Mouse (Mus musculus) limb, embryonic 13.5 days (tissue): ENCODE measurements at regions not wholly inside any gene's neighbourhood (a gene's known extent, or its start where the extent isn't known, plus 50 kb on each side); places are given as distances from the start of the nearest gene placed in this dataset.
A peak's percentile ranks its signal among the peaks of the same experiment; 100 is the strongest.
"Not testable (repeated sequence)": the region's sequence is repeated elsewhere in the genome, so short reads cannot be mapped to it uniquely, and the experiment has no call there.

Experiments used
- ATAC-seq: fragments of 200-750 bp; cut with Nextera tagmentation; 2 replicates; pipeline ENCODE4 v1.8.0; 2017; ENCODE audit warnings: low read depth, moderate number of reproducible peaks, moderate TSS enrichment; ENCODE audit not compliant: low FRiP score
- H3K27ac ChIP-seq: fragments of 300-500 bp; sonication (generic); 2 replicates; pipeline ENCODE4 v1.5.1; 2015; ENCODE audit warnings: inconsistent platforms, mild to moderate bottlenecking, moderate library complexity
- H3K27me3 ChIP-seq: fragments of 300-500 bp; sonication (generic); 2 replicates; pipeline ENCODE4 v1.6.1; 2015; ENCODE audit warnings: mild to moderate bottlenecking, inconsistent platforms
- H3K36me3 ChIP-seq: fragments of 300-500 bp; sonication (generic); 2 replicates; pipeline ENCODE4 v1.6.1; 2015; ENCODE audit warnings: inconsistent platforms, mild to moderate bottlenecking, moderate library complexity
- H3K4me1 ChIP-seq: fragments of 300-500 bp; sonication (generic); 2 replicates; pipeline ENCODE4 v1.6.1; 2015; ENCODE audit warnings: inconsistent platforms
- H3K4me2 ChIP-seq: fragments of 300-500 bp; sonication (generic); replicated peaks from 2 replicates; pipeline ENCODE4 v1.6.1; 2015; ENCODE audit warnings: inconsistent platforms, mild to moderate bottlenecking, moderate library complexity
- H3K4me3 ChIP-seq: fragments of 300-500 bp; sonication (generic); 2 replicates; pipeline ENCODE4 v1.5.1; 2015; ENCODE audit warnings: moderate library complexity, mild to moderate bottlenecking, inconsistent platforms
- H3K9ac ChIP-seq: fragments of 300-500 bp; sonication (generic); 2 replicates; pipeline ENCODE4 v1.6.1; 2015; ENCODE audit warnings: mild to moderate bottlenecking, inconsistent platforms
- H3K9me3 ChIP-seq: fragments of 300-500 bp; sonication (generic); 2 replicates; pipeline ENCODE4 v1.6.1; 2016; ENCODE audit warnings: inconsistent platforms
- WGBS: fragments of 180-500 bp; shearing (Covaris S2); methylation state at CpG from one replicate; pipeline ENCODE4 v1.1.7; 2015; 5-methylcytosine and 5-hydroxymethylcytosine counted together

- 60% methylated on average over 10 of the region's 10 CpGs for WGBS
- Histone ChIP-seq H3K4me3 (no peak overlapping the region), H3K27me3 (no peaks in the 10 kb centered on the region), H3K4me2 (no peak overlapping the region), H3K9ac (no peak overlapping the region), H3K27ac (no peak overlapping the region), H3K36me3 (no peaks in the 10 kb centered on the region), H3K4me1 (no peaks in the 10 kb centered on the region), H3K9me3 (no peaks in the 10 kb centered on the region)
- no peak for ATAC-seq
Measured at GRCm38 (mm10) chr8:15670722-15671121, 624.8 kb upstream of the BB014433 start.

GRCm38 (mm10) chr8:15670298-15670697 is 624.4 kb upstream of the BB014433 start:
- 80% methylated on average over 5 of the region's 5 CpGs for WGBS
- Histone ChIP-seq H3K9ac (no peak overlapping the region), H3K27ac (no peak overlapping the region), H3K4me1 (no peaks in the 10 kb centered on the region), H3K36me3 (no peaks in the 10 kb centered on the region), H3K4me3 (no peak overlapping the region), H3K4me2 (no peak overlapping the region), H3K9me3 (no peaks in the 10 kb centered on the region), H3K27me3 (no peaks in the 10 kb centered on the region)
- ATAC-seq, result no peak

GRCm38 (mm10) chr8:15669515-15669914 is 623.6 kb upstream of the BB014433 start:
- 65% methylated on average over 3 of the region's 3 CpGs for WGBS
- H3K4me1 ChIP-seq, result no peaks in the 10 kb centered on the region
- no peak for ATAC-seq

GRCm38 (mm10) chr8:15660602-15661001 is 614.7 kb upstream of the BB014433 start:
- H3K36me3 ChIP-seq, result no peaks in the 10 kb centered on the region
- H3K27me3 ChIP-seq, result no peaks in the 10 kb centered on the region
- no peaks in the 10 kb centered on the region for H3K4me1 ChIP-seq
- ATAC-seq, result no peak
- no peaks in the 10 kb centered on the region for H3K9me3 ChIP-seq
- 67% methylated on average over 1 of the region's 1 CpGs for WGBS
- H3K4me3 ChIP-seq, result no peak overlapping the region
- H3K4me2 ChIP-seq, result no peak overlapping the region
- H3K27ac ChIP-seq, result no peak overlapping the region
- H3K9ac ChIP-seq, result no peak overlapping the region

More at GRCm38 (mm10) chr8:15669515-15669914, 623.6 kb upstream of the BB014433 start:
- H3K27ac ChIP-seq, result no peak overlapping the region
- H3K4me3 ChIP-seq, result no peak overlapping the region
- H3K4me2 ChIP-seq, result no peak overlapping the region
- H3K9me3 ChIP-seq, result no peaks in the 10 kb centered on the region
- no peaks in the 10 kb centered on the region for H3K27me3 ChIP-seq
- H3K36me3 ChIP-seq, result no peaks in the 10 kb centered on the region
- H3K9ac ChIP-seq, result no peak overlapping the region

- Histone ChIP-seq H3K27ac (no peak overlapping the region), H3K4me1 (no peaks in the 10 kb centered on the region), H3K36me3 (no peaks in the 10 kb centered on the region), H3K9me3 (no peaks in the 10 kb centered on the region), H3K4me3 (no peak overlapping the region), H3K27me3 (no peaks in the 10 kb centered on the region), H3K4me2 (no peak overlapping the region), H3K9ac (no peak overlapping the region)
- no peak for ATAC-seq
- 87% methylated on average over 4 of the region's 4 CpGs for WGBS
Measured at GRCm38 (mm10) chr8:15634769-15635366, 589.0 kb upstream of the BB014433 start.

- Histone ChIP-seq H3K27ac (no peak overlapping the region), H3K36me3 (no peaks in the 10 kb centered on the region), H3K4me3 (no peak overlapping the region), H3K9me3 (no peaks in the 10 kb centered on the region), H3K9ac (no peak overlapping the region), H3K27me3 (no peaks in the 10 kb centered on the region), H3K4me2 (no peak overlapping the region), H3K4me1 (no peaks in the 10 kb centered on the region)
- ATAC-seq, result no peak
- 76% methylated on average over 2 of the region's 2 CpGs for WGBS
Measured at GRCm38 (mm10) chr8:15628584-15628983, 582.7 kb upstream of the BB014433 start.

GRCm38 (mm10) chr8:15623602-15624392 is 577.9 kb upstream of the BB014433 start:
- H3K4me1 ChIP-seq, H3K4me3 ChIP-seq, H3K27me3 ChIP-seq, H3K9me3 ChIP-seq, H3K4me2 ChIP-seq, ATAC-seq, H3K36me3 ChIP-seq, H3K27ac ChIP-seq, H3K9ac ChIP-seq: not testable (repeated sequence)
- 91% methylated on average over 31 of the region's 31 CpGs for WGBS

GRCm38 (mm10) chr8:15610217-15610616 is 564.3 kb upstream of the BB014433 start:
- Histone ChIP-seq H3K4me2 (no peak overlapping the region), H3K4me1 (no peaks in the 10 kb centered on the region), H3K9me3 (no peaks in the 10 kb centered on the region), H3K27ac (no peak overlapping the region), H3K27me3 (no peaks in the 10 kb centered on the region), H3K36me3 (no peaks in the 10 kb centered on the region), H3K9ac (no peak overlapping the region), H3K4me3 (no peak overlapping the region)
- WGBS, result 53% methylated on average over 8 of the region's 8 CpGs
- ATAC-seq, result peak; percentile 72

- 55% methylated on average over 7 of the region's 7 CpGs for WGBS
Measured at GRCm38 (mm10) chr8:15607598-15608215, 561.8 kb upstream of the BB014433 start.

GRCm38 (mm10) chr8:15601531-15601930 is 555.7 kb upstream of the BB014433 start:
- no peaks in the 10 kb centered on the region for H3K36me3 ChIP-seq
- H3K27ac ChIP-seq, result no peak overlapping the region
- no peak overlapping the region for H3K4me2 ChIP-seq
- no peaks in the 10 kb centered on the region for H3K4me1 ChIP-seq
- ATAC-seq, result no peak
- WGBS, result 83% methylated on average over 4 of the region's 4 CpGs
- no peaks in the 10 kb centered on the region for H3K27me3 ChIP-seq
- no peak overlapping the region for H3K4me3 ChIP-seq
- H3K9ac ChIP-seq, result no peak overlapping the region
- peaks cover 6% of the 10 kb centered on the region for H3K9me3 ChIP-seq

More at GRCm38 (mm10) chr8:15607598-15608215, 561.8 kb upstream of the BB014433 start:
- Histone ChIP-seq H3K4me2 (no peak overlapping the region), H3K27me3 (no peaks in the 10 kb centered on the region), H3K4me3 (no peak overlapping the region), H3K27ac (no peak overlapping the region), H3K9ac (no peak overlapping the region), H3K36me3 (no peaks in the 10 kb centered on the region), H3K4me1 (no peaks in the 10 kb centered on the region), H3K9me3 (no peaks in the 10 kb centered on the region)
- ATAC-seq, result no peak

- Histone ChIP-seq H3K4me2 (no peak overlapping the region), H3K4me3 (no peak overlapping the region), H3K4me1 (no peaks in the 10 kb centered on the region), H3K27ac (no peak overlapping the region), H3K27me3 (no peaks in the 10 kb centered on the region), H3K9me3 (no peaks in the 10 kb centered on the region), H3K9ac (no peak overlapping the region), H3K36me3 (no peaks in the 10 kb centered on the region)
- WGBS, result 93% methylated on average over 6 of the region's 6 CpGs
- ATAC-seq, result no peak
Measured at GRCm38 (mm10) chr8:15593106-15593505, 547.2 kb upstream of the BB014433 start.

- Histone ChIP-seq H3K4me3 (no peak overlapping the region), H3K9ac (no peak overlapping the region), H3K4me2 (no peak overlapping the region), H3K4me1 (no peaks in the 10 kb centered on the region), H3K36me3 (no peaks in the 10 kb centered on the region), H3K27me3 (no peaks in the 10 kb centered on the region), H3K9me3 (no peaks in the 10 kb centered on the region), H3K27ac (no peak overlapping the region)
- WGBS, result 79% methylated on average over 5 of the region's 5 CpGs
- no peak for ATAC-seq
Measured at GRCm38 (mm10) chr8:15583782-15584181, 537.9 kb upstream of the BB014433 start.
